Mouse (Mus musculus) limb, embryonic 11.5 days (tissue): ENCODE data around the gene Gmeb1. TPM values are rescaled to one million over a fixed set of nuclear protein-coding genes. Genes with fewer than 3 reads are reported as not detected.

Source experiments
- ATAC-seq: fragments of 200-750 bp; cut with Nextera tagmentation; 2 replicates; pipeline ENCODE4 v1.8.0; 2017; ENCODE audit warnings: low read depth; ENCODE audit not compliant: insufficient number of reproducible peaks, low FRiP score, low TSS enrichment
- DNase-seq: peaks from one replicate; pipeline ENCODE4 v3.0.0-alpha.2; 2015; ENCODE audit warnings: low spot score
- H3K27ac ChIP-seq: fragments of 300-500 bp; sonication (generic); replicated peaks from 2 replicates; pipeline ENCODE4 v1.5.1; 2014; ENCODE audit warnings: low read depth, mild to moderate bottlenecking, low read length
- H3K27me3 ChIP-seq: fragments of 300-500 bp; sonication (generic); 2 replicates; pipeline ENCODE4 v1.6.1; 2014; ENCODE audit warnings: mild to moderate bottlenecking, low read length, mixed read lengths; ENCODE audit not compliant: control insufficient read depth, insufficient read depth
- H3K36me3 ChIP-seq: fragments of 300-500 bp; sonication (generic); 2 replicates; pipeline ENCODE4 v1.6.1; 2014; ENCODE audit warnings: mild to moderate bottlenecking, low read length, moderate library complexity, mixed read lengths; ENCODE audit not compliant: control insufficient read depth, insufficient read depth
- H3K4me1 ChIP-seq: fragments of 300-500 bp; sonication (generic); 2 replicates; pipeline ENCODE4 v1.6.1; 2014; ENCODE audit warnings: low read length, mixed read lengths; ENCODE audit not compliant: control insufficient read depth, insufficient read depth
- H3K4me2 ChIP-seq: fragments of 300-500 bp; sonication (generic); 2 replicates; pipeline ENCODE4 v1.6.1; 2014; ENCODE audit warnings: low read depth, mild to moderate bottlenecking, moderate library complexity; ENCODE audit not compliant: severe bottlenecking
- H3K4me3 ChIP-seq: fragments of 300-500 bp; sonication (generic); 2 replicates; pipeline ENCODE4 v1.5.1; 2014; ENCODE audit warnings: low read depth, low read length
- H3K9ac ChIP-seq: fragments of 300-500 bp; sonication (generic); 2 replicates; pipeline ENCODE4 v1.6.1; 2014; ENCODE audit warnings: mild to moderate bottlenecking, low read length
- H3K9me3 ChIP-seq: fragments of 300-500 bp; sonication (generic); 2 replicates; pipeline ENCODE4 v1.6.1; 2016; ENCODE audit warnings: low read length; ENCODE audit not compliant: control insufficient read depth
- WGBS: fragments of 180-500 bp; shearing (Covaris S2); extraction: QIAGEN DNeasy Blood & Tissue Kit; methylation state at CpG from one replicate; pipeline ENCODE4 v1.1.7; 2014; 5-methylcytosine and 5-hydroxymethylcytosine counted together
- polyA plus RNA-seq: library from polyadenylated mRNA; unstranded; fragments of >200 nt; fragmentation: Nextera tagmentation; extraction: Ambion mirVana; gene quantifications from 2 replicates; pipeline ENCODE4 v1.2.1, GENCODE M21; 2014

Gmeb1 gene
- polyA plus RNA-seq, 1 experiment from 2014 or later: 43.9 TPM

GRCm38 (mm10) chr4:132210325-132210724 is 51.1 kb downstream of the Gmeb1 start:
- H3K36me3 ChIP-seq: peaks cover 12% of the 10 kb centered on the region

GRCm38 (mm10) chr4:132209299-132209698 is 52.1 kb downstream of the Gmeb1 start:
- DNase-seq (no peak), ATAC-seq (no peak)
- Histone ChIP-seq H3K9me3 (no peaks in the 10 kb centered on the region), H3K4me3 (no peak overlapping the region), H3K4me1 (peaks cover 7% of the 10 kb centered on the region), H3K9ac (no peak overlapping the region), H3K4me2 (no peak overlapping the region), H3K36me3 (peaks cover 18% of the 10 kb centered on the region), H3K27me3 (no peaks in the 10 kb centered on the region), H3K27ac (no peak overlapping the region)
- WGBS: 94% methylated on average over 2 of the region's 2 CpGs

More at GRCm38 (mm10) chr4:132210325-132210724, 51.1 kb downstream of the Gmeb1 start:
- Histone ChIP-seq H3K4me1 (peaks cover 7% of the 10 kb centered on the region), H3K4me3 (peak overlapping the region; percentile 100), H3K27me3 (no peaks in the 10 kb centered on the region), H3K9ac (peak overlapping the region; percentile 100), H3K4me2 (peak overlapping the region; percentile 89), H3K27ac (no peak overlapping the region), H3K9me3 (no peaks in the 10 kb centered on the region)
- DNase-seq: no peak
- WGBS: 52% methylated on average over 2 of the region's 2 CpGs
- no peak for ATAC-seq

- 96% methylated on average over 4 of the region's 4 CpGs for WGBS
- Histone ChIP-seq H3K4me2 (no peak overlapping the region), H3K27ac (no peak overlapping the region), H3K36me3 (peaks cover 24% of the 10 kb centered on the region), H3K27me3 (no peaks in the 10 kb centered on the region), H3K4me1 (peaks cover 7% of the 10 kb centered on the region), H3K4me3 (no peak overlapping the region), H3K9ac (no peak overlapping the region), H3K9me3 (no peaks in the 10 kb centered on the region)
- no peak for ATAC-seq
- no peak for DNase-seq
Measured at GRCm38 (mm10) chr4:132207280-132207679, 54.1 kb downstream of the Gmeb1 start.

GRCm38 (mm10) chr4:132198771-132199170 is 62.6 kb downstream of the Gmeb1 start:
- Histone ChIP-seq H3K36me3 (peaks cover 2% of the 10 kb centered on the region; the same call in 1 of the 2 replicates), H3K27ac (no peak overlapping the region), H3K27me3 (no peaks in the 10 kb centered on the region), H3K9me3 (no peaks in the 10 kb centered on the region), H3K4me2 (no peak overlapping the region), H3K4me3 (no peak overlapping the region), H3K4me1 (no peaks in the 10 kb centered on the region), H3K9ac (no peak overlapping the region)
- ATAC-seq: no peak
- no peak for DNase-seq

DNA sequence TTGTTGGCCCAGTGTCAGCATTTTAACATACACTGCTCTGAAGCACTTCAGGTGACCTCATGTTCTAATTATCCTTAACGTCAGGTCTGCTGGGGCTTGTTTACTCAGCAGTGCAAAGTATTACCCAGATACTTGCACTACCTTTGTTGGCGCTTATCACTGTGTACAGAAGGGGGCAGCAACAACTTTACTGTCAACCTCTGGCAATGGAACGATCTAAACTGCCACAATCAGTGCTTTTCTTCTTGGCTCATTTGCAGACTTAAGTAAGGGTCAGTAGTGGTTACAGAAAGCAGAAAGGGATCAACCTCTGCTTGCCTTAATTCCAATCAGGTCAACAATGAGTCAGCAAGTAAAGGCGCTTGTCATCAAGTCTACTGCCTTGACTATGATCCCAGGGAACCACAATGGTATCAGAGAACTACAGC is 63.1 kb downstream of the Gmeb1 start:
- no peak overlapping the region for H3K27ac ChIP-seq
- H3K4me1 ChIP-seq: no peaks in the 10 kb centered on the region
- H3K9me3 ChIP-seq: no peaks in the 10 kb centered on the region
- H3K36me3 ChIP-seq: no peaks in the 10 kb centered on the region
- H3K4me2 ChIP-seq: no peak overlapping the region
- H3K9ac ChIP-seq: no peak overlapping the region
- H3K4me3 ChIP-seq: no peak overlapping the region
- DNase-seq: no peak
- no peak for ATAC-seq
- 64% methylated on average over 4 of the region's 4 CpGs for WGBS
- no peaks in the 10 kb centered on the region for H3K27me3 ChIP-seq

GRCm38 (mm10) chr4:132194975-132195374 is 66.4 kb downstream of the Gmeb1 start:
- no peak overlapping the region for H3K27ac ChIP-seq
- no peak overlapping the region for H3K4me3 ChIP-seq
- no peak for DNase-seq
- no peak for ATAC-seq
- no peak overlapping the region for H3K4me2 ChIP-seq
- no peaks in the 10 kb centered on the region for H3K9me3 ChIP-seq
- H3K4me1 ChIP-seq: no peaks in the 10 kb centered on the region
- H3K36me3 ChIP-seq: peaks cover 5% of the 10 kb centered on the region; the same call in 1 of the 2 replicates
- no peaks in the 10 kb centered on the region for H3K27me3 ChIP-seq
- 88% methylated on average over 3 of the region's 3 CpGs for WGBS
- H3K9ac ChIP-seq: no peak overlapping the region

GRCm38 (mm10) chr4:132194373-132194772 is 67.0 kb downstream of the Gmeb1 start:
- H3K27ac ChIP-seq: no peak overlapping the region
- no peak overlapping the region for H3K4me3 ChIP-seq
- H3K27me3 ChIP-seq: no peaks in the 10 kb centered on the region
- no peak overlapping the region for H3K9ac ChIP-seq
- WGBS: 93% methylated on average over 6 of the region's 6 CpGs
- ATAC-seq (no peak), DNase-seq (no peak)
- H3K36me3 ChIP-seq: peaks cover 5% of the 10 kb centered on the region; the same call in 1 of the 2 replicates
- no peaks in the 10 kb centered on the region for H3K9me3 ChIP-seq
- no peak overlapping the region for H3K4me2 ChIP-seq
- H3K4me1 ChIP-seq: no peaks in the 10 kb centered on the region

DNA sequence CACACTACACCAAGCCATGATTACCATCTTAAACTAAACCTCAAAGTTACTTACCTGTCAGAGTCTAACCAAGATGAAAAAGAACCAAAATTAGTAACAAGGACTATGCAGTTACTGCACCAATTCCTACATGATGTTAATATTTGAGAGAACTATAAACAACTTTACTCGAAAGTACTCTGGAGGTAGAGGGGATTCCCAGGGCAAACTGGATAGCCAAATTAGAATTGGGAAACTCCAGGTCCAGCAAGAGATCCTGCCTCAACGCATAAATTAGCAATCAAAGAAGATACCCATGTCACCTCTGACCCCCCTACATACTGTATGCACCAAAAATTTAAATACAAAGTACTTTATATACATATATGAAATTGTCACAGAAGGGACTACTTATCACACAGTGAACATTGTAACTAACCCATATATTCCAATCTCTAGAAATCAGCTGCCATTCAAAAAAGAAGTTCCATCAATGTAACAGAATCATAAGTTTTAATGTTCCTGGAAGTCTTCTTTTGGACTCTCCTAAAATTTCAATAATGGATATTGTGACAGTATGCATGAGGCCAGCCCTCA is 73.5 kb downstream of the Gmeb1 start:
- H3K36me3 ChIP-seq: peaks cover 13% of the 10 kb centered on the region; the same call in 1 of the 2 replicates

DNA sequence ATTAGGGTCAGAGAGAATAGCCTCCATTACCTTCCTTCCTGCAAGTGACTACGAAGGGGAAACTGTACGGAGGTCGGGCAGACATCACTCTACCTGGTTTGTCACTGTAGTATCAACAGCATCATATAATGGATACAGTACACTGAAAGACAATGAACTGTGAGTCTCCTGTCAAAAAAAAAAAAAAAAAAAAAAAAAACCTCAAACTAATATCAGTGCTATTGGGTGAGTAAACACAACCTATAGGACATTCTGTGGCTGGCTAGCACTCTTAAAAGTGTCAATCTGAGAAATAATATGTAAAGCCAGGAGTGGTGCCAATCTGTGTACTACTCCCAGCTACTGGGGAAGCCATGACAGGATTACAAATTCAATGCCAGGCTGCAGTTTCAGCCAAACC is 78.2 kb downstream of the Gmeb1 start:
- H3K36me3 ChIP-seq: peaks cover 8% of the 10 kb centered on the region; the same call in 1 of the 2 replicates
- no peaks in the 10 kb centered on the region for H3K9me3 ChIP-seq
- no peak for DNase-seq
- no peak overlapping the region for H3K4me3 ChIP-seq
- no peak overlapping the region for H3K4me2 ChIP-seq
- H3K4me1 ChIP-seq: no peaks in the 10 kb centered on the region
- no peak overlapping the region for H3K9ac ChIP-seq
- H3K27me3 ChIP-seq: no peaks in the 10 kb centered on the region
- ATAC-seq: no peak
- no peak overlapping the region for H3K27ac ChIP-seq
- 93% methylated on average over 3 of the region's 3 CpGs for WGBS

More for the DNA sequence above, 73.5 kb downstream of the Gmeb1 start:
- H3K27me3 ChIP-seq: no peaks in the 10 kb centered on the region
- H3K4me1 ChIP-seq: no peaks in the 10 kb centered on the region
- H3K27ac ChIP-seq: no peak overlapping the region
- no peaks in the 10 kb centered on the region for H3K9me3 ChIP-seq
- 91% methylated on average over 2 of the region's 2 CpGs for WGBS
- H3K4me2 ChIP-seq: no peak overlapping the region
- no peak overlapping the region for H3K9ac ChIP-seq
- H3K4me3 ChIP-seq: no peak overlapping the region
- ATAC-seq (no peak), DNase-seq (no peak)
